Mouse (Mus musculus) induced T-regulatory cell, adult 2 months (primary cell): ENCODE measurements around the gene Kcnj12.

Experiments
- DNase-seq: peaks from one replicate; pipeline ENCODE4 v3.0.0-alpha.2; 2012; ENCODE audit warnings: low read depth

The Kcnj12 gene

GRCm38 (mm10) chr11:61025594-61025993 is 3.2 kb downstream of the Kcnj12 start:
- DNase-seq, result no peak

- no peak for DNase-seq
Measured at GRCm38 (mm10) chr11:61026381-61026780, 4.0 kb downstream of the Kcnj12 start.

- DNase-seq, result no peak
Measured at GRCm38 (mm10) chr11:61027160-61027559, 4.8 kb downstream of the Kcnj12 start.

GRCm38 (mm10) chr11:61028211-61028950 is 6.0 kb downstream of the Kcnj12 start:
- DNase-seq, result no peak

- DNase-seq, result peak; percentile 7
Measured at GRCm38 (mm10) chr11:61029116-61029740, 6.9 kb downstream of the Kcnj12 start.

GRCm38 (mm10) chr11:61029864-61030595 is 7.7 kb downstream of the Kcnj12 start:
- peak; percentile 30 for DNase-seq

- no peak for DNase-seq
Measured at GRCm38 (mm10) chr11:61031137-61031536, 8.8 kb downstream of the Kcnj12 start.

GRCm38 (mm10) chr11:61031658-61032445 is 9.5 kb downstream of the Kcnj12 start:
- no peak for DNase-seq

GRCm38 (mm10) chr11:61032481-61032880 is 10.1 kb downstream of the Kcnj12 start:
- DNase-seq, result no peak

GRCm38 (mm10) chr11:61033160-61033559 is 10.8 kb downstream of the Kcnj12 start:
- no peak for DNase-seq

- no peak for DNase-seq
Measured at GRCm38 (mm10) chr11:61036639-61037038, 14.3 kb downstream of the Kcnj12 start.

GRCm38 (mm10) chr11:61038277-61038782 is 16.0 kb downstream of the Kcnj12 start:
- no peak for DNase-seq

GRCm38 (mm10) chr11:61040856-61041652 is 18.7 kb downstream of the Kcnj12 start:
- DNase-seq, result no peak

GRCm38 (mm10) chr11:61042593-61042992 is 20.2 kb downstream of the Kcnj12 start:
- no peak for DNase-seq

- DNase-seq, result peak; percentile 25
Measured at GRCm38 (mm10) chr11:61043055-61043992, 21.0 kb downstream of the Kcnj12 start.

GRCm38 (mm10) chr11:61044741-61045140 is 22.4 kb downstream of the Kcnj12 start:
- no peak for DNase-seq

GRCm38 (mm10) chr11:61047441-61047840 is 25.1 kb downstream of the Kcnj12 start:
- DNase-seq, result no peak

GRCm38 (mm10) chr11:61051151-61051550 is 28.8 kb downstream of the Kcnj12 start:
- DNase-seq, result no peak

GRCm38 (mm10) chr11:61056871-61057270 is 34.5 kb downstream of the Kcnj12 start:
- DNase-seq, result no peak
